Mouse (Mus musculus): Measurements from ENCODE around the gene Adat1. TPM values are rescaled to one million over a fixed set of nuclear protein-coding genes. Genes with fewer than 3 reads are reported as not detected.

The Adat1 gene
- polyA plus RNA-seq, 1 experiment from 2014 or later, result 8.5 TPM

GRCm38 (mm10) chr8:112005601-112006000 lies 13.5 kb upstream of the Adat1 start:
- Histone ChIP-seq H3K4me1 (no peaks in the 10 kb centered on the region), H3K9ac (no peak overlapping the region), H3K36me3 (peaks cover 42% of the 10 kb centered on the region), H3K9me3 (no peaks in the 10 kb centered on the region), H3K4me3 (replicated peaks) (no peak overlapping the region), H3K27me3 (replicated peaks) (no peaks in the 10 kb centered on the region), H3K27ac (no peak overlapping the region), H3K4me2 (no peak overlapping the region)
- WGBS, result 88% methylated on average over 6 of the region's 6 CpGs
- no peak for ATAC-seq (ENCODE audit: insufficient read depth, low FRiP score, low read depth)

DNA sequence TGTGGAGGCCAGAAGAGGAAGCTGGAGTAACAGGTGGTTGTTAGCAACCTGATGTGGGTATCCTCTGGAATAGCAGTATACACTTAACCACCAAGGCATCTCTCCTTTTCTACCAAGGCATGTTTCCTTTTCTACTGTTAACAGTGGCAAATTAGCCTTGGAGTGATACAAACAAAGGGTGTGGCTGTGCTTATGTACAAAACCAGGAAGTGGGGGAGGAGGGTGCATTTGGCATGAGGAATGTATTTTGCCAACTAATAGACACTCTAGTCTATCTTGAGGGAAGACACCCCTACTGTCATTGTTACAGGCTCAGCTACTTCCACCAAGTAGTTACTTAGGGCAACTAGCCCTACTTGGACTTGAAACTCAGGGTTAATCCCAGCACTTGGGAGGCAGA lies 12.7 kb upstream of the Adat1 start:
- Histone ChIP-seq H3K4me1 (no peaks in the 10 kb centered on the region), H3K9me3 (no peaks in the 10 kb centered on the region), H3K36me3 (peaks cover 50% of the 10 kb centered on the region), H3K27ac (no peak overlapping the region), H3K9ac (no peak overlapping the region), H3K27me3 (replicated peaks) (no peaks in the 10 kb centered on the region), H3K4me3 (replicated peaks) (no peak overlapping the region), H3K4me2 (no peak overlapping the region)
- no peak for ATAC-seq (ENCODE audit: insufficient read depth, low FRiP score, low read depth)

GRCm38 (mm10) chr8:111992703-111993039 lies 569 bp upstream of the Adat1 start:
- no peak overlapping the region for H3K9ac ChIP-seq
- peaks cover 4% of the 10 kb centered on the region for H3K4me1 ChIP-seq
- H3K36me3 ChIP-seq, result peaks cover 38% of the 10 kb centered on the region

DNA sequence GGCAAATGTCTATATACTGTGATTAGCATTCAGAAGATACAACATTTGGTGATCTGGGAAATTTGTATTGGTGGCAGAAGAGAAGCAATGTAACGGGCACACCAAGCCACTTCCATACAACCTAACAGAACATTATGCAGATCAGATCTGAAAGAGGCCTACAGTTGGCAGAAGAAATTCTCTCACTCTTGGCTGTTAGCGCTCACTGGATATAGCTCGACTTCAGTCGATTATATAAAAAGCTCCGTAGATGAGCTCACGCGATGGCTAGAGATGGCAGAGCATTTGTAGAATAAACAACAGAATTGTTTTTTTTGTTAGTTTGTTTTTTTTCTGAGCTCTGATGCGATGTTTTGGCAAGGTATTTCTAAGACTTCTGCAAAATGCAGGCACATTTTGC lies 824 bp downstream of the Adat1 start:
- Histone ChIP-seq H3K9ac (peak overlapping the region; percentile 76; the same call in 1 of the 2 replicates), H3K4me2 (peak overlapping the region; percentile 71), H3K9me3 (no peaks in the 10 kb centered on the region), H3K4me3 (replicated peaks) (peak overlapping the region; percentile 89), H3K36me3 (peaks cover 35% of the 10 kb centered on the region), H3K27me3 (replicated peaks) (no peaks in the 10 kb centered on the region), H3K4me1 (peaks cover 4% of the 10 kb centered on the region), H3K27ac (no peak overlapping the region)
- ATAC-seq (ENCODE audit: insufficient read depth, low FRiP score, low read depth), result no peak
- 52% methylated on average over 8 of the region's 8 CpGs for WGBS

More at GRCm38 (mm10) chr8:111992703-111993039, 569 bp upstream of the Adat1 start:
- Histone ChIP-seq H3K27me3 (replicated peaks) (no peaks in the 10 kb centered on the region), H3K4me3 (replicated peaks) (no peak overlapping the region; the same call in 1 of the 2 replicates), H3K27ac (no peak overlapping the region), H3K4me2 (peak overlapping the region; percentile 71; the same call in 1 of the 2 replicates), H3K9me3 (no peaks in the 10 kb centered on the region)
- no peak for ATAC-seq (ENCODE audit: insufficient read depth, low FRiP score, low read depth)
- WGBS, result 80% methylated on average over 3 of the region's 3 CpGs

- no peak overlapping the region for H3K27ac ChIP-seq
- H3K27me3 ChIP-seq (replicated peaks), result no peaks in the 10 kb centered on the region
- no peak overlapping the region for H3K4me3 ChIP-seq (replicated peaks)
- peaks cover 39% of the 10 kb centered on the region for H3K36me3 ChIP-seq
- no peak; the same call in 1 of the 2 replicates for ATAC-seq (ENCODE audit: insufficient read depth, low FRiP score, low read depth)
- no peak overlapping the region for H3K9ac ChIP-seq
- H3K4me1 ChIP-seq, result peaks cover 4% of the 10 kb centered on the region
- WGBS, result 12% methylated on average over 7 of the region's 7 CpGs
- no peaks in the 10 kb centered on the region for H3K9me3 ChIP-seq
- no peak overlapping the region for H3K4me2 ChIP-seq
These were observed 2.2 kb downstream of the Adat1 start for GRCm38 (mm10) chr8:111989911-111990310.

DNA sequence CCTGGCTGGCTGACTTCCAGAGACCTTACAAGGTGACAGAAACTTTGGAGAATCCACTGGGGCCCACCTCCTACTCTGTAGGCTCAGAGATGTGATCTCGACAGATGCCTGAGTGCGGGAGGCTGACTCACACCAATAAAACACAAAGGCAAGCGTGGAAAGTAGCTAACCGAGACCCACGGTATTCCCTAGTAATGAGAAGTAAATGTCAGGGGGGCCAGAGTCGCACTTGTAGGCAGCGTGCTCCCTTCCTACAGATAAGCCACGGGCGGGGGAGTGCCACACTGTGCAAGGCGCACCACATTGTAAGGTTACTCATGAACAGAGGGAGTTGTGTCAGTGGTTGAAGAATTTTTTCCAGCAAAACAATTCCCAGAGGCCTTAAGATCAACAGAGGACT lies 7.6 kb downstream of the Adat1 start:
- peaks cover 24% of the 10 kb centered on the region for H3K36me3 ChIP-seq
- H3K4me2 ChIP-seq, result no peak overlapping the region
- H3K27ac ChIP-seq, result no peak overlapping the region
- no peak for ATAC-seq (ENCODE audit: insufficient read depth, low FRiP score, low read depth)
- H3K27me3 ChIP-seq (replicated peaks), result no peaks in the 10 kb centered on the region
- no peaks in the 10 kb centered on the region for H3K4me1 ChIP-seq
- no peak overlapping the region for H3K4me3 ChIP-seq (replicated peaks)
- H3K9ac ChIP-seq, result no peak overlapping the region
- WGBS, result 76% methylated on average over 10 of the region's 10 CpGs
- H3K9me3 ChIP-seq, result no peaks in the 10 kb centered on the region

DNA sequence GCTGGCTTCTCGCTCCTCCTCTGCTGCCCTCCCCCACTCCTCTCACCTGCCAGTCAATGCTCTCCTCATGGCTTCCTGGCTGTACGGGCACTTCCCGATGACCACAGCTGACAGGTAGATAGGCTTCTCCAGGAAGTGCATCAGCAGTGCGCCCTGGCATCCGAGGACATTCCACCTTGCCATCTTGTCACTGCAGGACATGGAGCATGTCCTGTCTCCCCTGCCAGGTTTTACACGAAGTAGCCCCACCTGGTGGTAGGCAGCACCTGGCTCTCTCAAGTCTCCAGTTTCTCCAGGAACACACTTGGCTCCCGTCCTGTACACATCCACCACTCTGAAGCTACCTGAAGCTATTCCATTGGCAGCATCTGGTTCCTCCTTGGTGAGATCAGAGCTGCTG lies 10.0 kb downstream of the Adat1 start:
- Histone ChIP-seq H3K4me1 (no peaks in the 10 kb centered on the region), H3K36me3 (peaks cover 10% of the 10 kb centered on the region)
- 68% methylated on average over 7 of the region's 7 CpGs for WGBS

DNA sequence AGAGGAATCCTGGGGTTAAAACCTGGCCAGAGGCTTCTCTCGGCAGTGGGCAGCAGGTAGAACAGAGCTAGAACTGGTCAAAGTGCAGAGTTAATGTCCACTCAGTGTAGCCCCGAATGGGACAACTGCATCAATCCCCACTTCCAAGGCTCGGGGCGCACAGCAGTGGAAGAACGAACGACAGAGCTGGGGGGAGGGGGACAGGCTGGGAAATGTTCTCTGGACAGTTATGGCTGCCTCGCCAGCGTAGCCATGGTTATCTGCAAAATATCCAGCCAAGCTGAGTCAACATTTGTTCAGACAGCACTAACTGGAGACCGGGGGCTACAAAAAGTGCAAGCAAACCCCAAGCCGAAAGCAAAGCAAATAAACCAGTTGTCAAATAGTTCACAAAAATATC lies 14.0 kb downstream of the Adat1 start:
- Histone ChIP-seq H3K27ac (no peak overlapping the region), H3K9me3 (no peaks in the 10 kb centered on the region), H3K9ac (no peak overlapping the region), H3K4me1 (no peaks in the 10 kb centered on the region), H3K4me2 (no peak overlapping the region), H3K4me3 (replicated peaks) (no peak overlapping the region), H3K36me3 (peaks cover 6% of the 10 kb centered on the region), H3K27me3 (replicated peaks) (no peaks in the 10 kb centered on the region)
- 64% methylated on average over 10 of the region's 10 CpGs for WGBS
- no peak for ATAC-seq (ENCODE audit: insufficient read depth, low FRiP score, low read depth)

More for the DNA sequence above, 10.0 kb downstream of the Adat1 start:
- H3K4me3 ChIP-seq (replicated peaks), result no peak overlapping the region
- ATAC-seq (ENCODE audit: insufficient read depth, low FRiP score, low read depth), result no peak
- no peak overlapping the region for H3K9ac ChIP-seq
- H3K27me3 ChIP-seq (replicated peaks), result no peaks in the 10 kb centered on the region
- no peaks in the 10 kb centered on the region for H3K9me3 ChIP-seq
- H3K27ac ChIP-seq, result no peak overlapping the region
- H3K4me2 ChIP-seq, result no peak overlapping the region

GRCm38 (mm10) chr8:111976326-111976725 lies 15.8 kb downstream of the Adat1 start:
- Histone ChIP-seq H3K27ac (no peak overlapping the region), H3K4me3 (replicated peaks) (no peak overlapping the region), H3K36me3 (peaks cover 6% of the 10 kb centered on the region), H3K4me1 (no peaks in the 10 kb centered on the region), H3K9me3 (no peaks in the 10 kb centered on the region), H3K9ac (no peak overlapping the region), H3K27me3 (replicated peaks) (no peaks in the 10 kb centered on the region), H3K4me2 (no peak overlapping the region)
- ATAC-seq (ENCODE audit: insufficient read depth, low FRiP score, low read depth), result no peak
- 84% methylated on average over 2 of the region's 2 CpGs for WGBS

DNA sequence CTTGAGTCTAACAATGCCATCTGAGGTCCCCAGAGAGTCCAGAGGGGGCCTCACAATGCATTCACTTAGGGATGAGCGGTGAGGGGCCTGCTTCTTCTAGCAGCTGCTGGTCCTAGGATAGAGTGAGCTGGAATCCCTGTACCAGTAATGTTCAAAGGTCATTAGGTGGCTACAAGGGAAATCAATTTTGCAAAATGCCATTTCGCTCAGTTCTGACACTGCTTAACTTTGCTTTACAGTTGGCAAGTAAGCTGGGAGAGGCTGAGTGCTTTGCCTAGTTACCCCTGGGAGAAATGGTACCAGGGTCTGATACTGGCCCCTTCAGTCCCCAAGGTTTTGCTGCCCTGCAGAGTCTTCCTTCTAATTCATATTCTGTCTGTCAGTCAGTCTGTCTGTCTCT lies 16.4 kb downstream of the Adat1 start:
- no peaks in the 10 kb centered on the region for H3K4me1 ChIP-seq
- no peak overlapping the region for H3K27ac ChIP-seq
- H3K9me3 ChIP-seq, result no peaks in the 10 kb centered on the region
- peaks cover 9% of the 10 kb centered on the region for H3K36me3 ChIP-seq
- no peak overlapping the region for H3K4me3 ChIP-seq (replicated peaks)
- H3K27me3 ChIP-seq (replicated peaks), result no peaks in the 10 kb centered on the region
- 88% methylated on average over 2 of the region's 2 CpGs for WGBS
- no peak overlapping the region for H3K4me2 ChIP-seq
- H3K9ac ChIP-seq, result no peak overlapping the region
- ATAC-seq (ENCODE audit: insufficient read depth, low FRiP score, low read depth), result no peak

- 96% methylated on average over 12 of the region's 12 CpGs for WGBS
- Histone ChIP-seq H3K27me3 (replicated peaks) (no peaks in the 10 kb centered on the region), H3K27ac (no peak overlapping the region), H3K9ac (no peak overlapping the region), H3K9me3 (no peaks in the 10 kb centered on the region), H3K4me2 (no peak overlapping the region), H3K36me3 (peaks cover 9% of the 10 kb centered on the region), H3K4me3 (replicated peaks) (no peak overlapping the region), H3K4me1 (no peaks in the 10 kb centered on the region)
- no peak for ATAC-seq (ENCODE audit: insufficient read depth, low FRiP score, low read depth)
These were observed 18.0 kb downstream of the Adat1 start for GRCm38 (mm10) chr8:111974138-111974537.

DNA sequence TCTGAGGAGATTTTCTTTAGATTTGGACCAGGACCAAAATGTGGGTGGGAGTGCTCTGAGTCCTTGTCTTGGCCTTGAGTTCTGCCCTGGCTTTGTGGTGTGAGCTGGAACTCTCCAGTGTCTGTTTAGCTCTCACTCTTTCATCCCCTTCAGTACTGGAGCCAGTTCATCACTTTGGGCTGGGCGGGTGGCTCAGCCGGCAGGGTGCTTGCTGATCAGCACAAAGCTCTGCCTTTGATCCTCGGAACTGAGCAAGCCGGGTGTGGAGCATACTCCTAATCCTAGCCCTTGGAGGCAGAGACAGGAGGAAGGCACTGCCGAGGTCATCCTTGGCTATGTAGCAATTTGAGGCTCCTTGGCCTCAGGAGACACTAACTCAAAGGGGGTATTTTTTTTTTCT lies 23.1 kb downstream of the Adat1 start:
- WGBS, result 48% methylated on average over 5 of the region's 5 CpGs
- H3K9me3 ChIP-seq, result no peaks in the 10 kb centered on the region
- H3K27ac ChIP-seq, result no peak overlapping the region
- H3K27me3 ChIP-seq (replicated peaks), result no peaks in the 10 kb centered on the region
- H3K4me2 ChIP-seq, result no peak overlapping the region
- H3K4me1 ChIP-seq, result no peaks in the 10 kb centered on the region
- no peak overlapping the region for H3K4me3 ChIP-seq (replicated peaks)
- 0 out of 2 replicates have a peak, but pooled peaks cover 7% of the 10 kb centered on the region for H3K36me3 ChIP-seq
- no peak overlapping the region for H3K9ac ChIP-seq
- no peak for ATAC-seq (ENCODE audit: insufficient read depth, low FRiP score, low read depth)

DNA sequence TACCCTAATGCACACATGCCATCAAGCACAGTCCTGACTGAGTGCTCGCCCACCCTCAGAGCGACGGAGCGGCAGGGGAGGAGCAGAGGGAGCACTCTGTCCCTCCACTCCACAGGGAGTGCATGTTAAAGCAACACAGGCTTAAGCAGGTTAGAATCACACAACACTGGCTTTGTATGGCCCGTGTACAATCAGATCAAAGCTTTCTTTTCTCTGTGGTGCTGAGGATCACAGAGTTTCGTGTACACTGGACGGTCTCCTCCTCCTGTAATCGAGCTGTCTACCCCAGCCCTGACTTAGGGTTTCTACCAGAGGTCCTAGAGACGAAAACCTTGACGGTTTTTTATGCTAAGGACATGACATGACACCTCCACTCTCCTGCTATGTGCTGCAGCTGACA lies 23.6 kb downstream of the Adat1 start:
- Histone ChIP-seq H3K27me3 (replicated peaks) (no peaks in the 10 kb centered on the region), H3K4me3 (replicated peaks) (no peak overlapping the region), H3K9me3 (no peaks in the 10 kb centered on the region), H3K36me3 (0 out of 2 replicates have a peak, but pooled peaks cover 7% of the 10 kb centered on the region), H3K4me2 (no peak overlapping the region), H3K4me1 (no peaks in the 10 kb centered on the region), H3K27ac (no peak overlapping the region), H3K9ac (no peak overlapping the region)
- WGBS, result 89% methylated on average over 10 of the region's 10 CpGs
- no peak for ATAC-seq (ENCODE audit: insufficient read depth, low FRiP score, low read depth)

Data from stomach, embryonic 15.5 days (tissue).